Mouse (Mus musculus) hindbrain, embryonic 15.5 days (tissue): Measurements from ENCODE around the gene Gsg1l. TPM values are rescaled to one million over a fixed set of nuclear protein-coding genes. Genes with fewer than 3 reads are reported as not detected.

Experiments
- ATAC-seq: fragments of 200-750 bp; cut with Nextera tagmentation; 2 replicates; pipeline ENCODE4 v1.8.0; 2017; ENCODE audit warnings: low read depth, moderate number of reproducible peaks, moderate TSS enrichment; ENCODE audit not compliant: low FRiP score
- H3K27ac ChIP-seq: fragments of 300-500 bp; sonication (generic); replicated peaks from 2 replicates; pipeline ENCODE4 v1.5.1; 2015; ENCODE audit warnings: mild to moderate bottlenecking, inconsistent platforms
- H3K27me3 ChIP-seq: fragments of 300-500 bp; sonication (generic); 2 replicates; pipeline ENCODE4 v1.6.1; 2015; ENCODE audit warnings: control low read depth, inconsistent platforms
- H3K36me3 ChIP-seq: fragments of 300-500 bp; sonication (generic); 2 replicates; pipeline ENCODE4 v1.6.1; 2015; ENCODE audit warnings: control low read depth, inconsistent platforms
- H3K4me1 ChIP-seq: fragments of 300-500 bp; sonication (generic); replicated peaks from 2 replicates; pipeline ENCODE4 v1.6.1; 2015; ENCODE audit warnings: control low read depth, inconsistent platforms
- H3K4me2 ChIP-seq: fragments of 300-500 bp; sonication (generic); 2 replicates; pipeline ENCODE4 v1.6.1; 2015; ENCODE audit warnings: moderate library complexity, mild to moderate bottlenecking, inconsistent platforms
- H3K4me3 ChIP-seq: fragments of 300-500 bp; sonication (generic); 2 replicates; pipeline ENCODE4 v1.5.1; 2015; ENCODE audit warnings: mild to moderate bottlenecking, inconsistent platforms
- H3K9ac ChIP-seq: fragments of 300-500 bp; sonication (generic); 2 replicates; pipeline ENCODE4 v1.6.1; 2015; ENCODE audit warnings: inconsistent platforms
- H3K9me3 ChIP-seq: fragments of 300-500 bp; sonication (generic); 2 replicates; pipeline ENCODE4 v1.6.1; 2016; ENCODE audit warnings: control low read depth, inconsistent platforms
- WGBS: fragments of 180-500 bp; shearing (Covaris S2); methylation state at CpG from one replicate; pipeline ENCODE4 v1.1.7; 2015; 5-methylcytosine and 5-hydroxymethylcytosine counted together
- polyA plus RNA-seq: library from polyadenylated mRNA; unstranded; fragments of >200 nt; fragmentation: Nextera tagmentation; extraction: Ambion mirVana; gene quantifications from 2 replicates; pipeline ENCODE4 v1.2.1, GENCODE M21; 2015

Gene Gsg1l
- 14.4 and 18.4 TPM in 2 replicates for polyA plus RNA-seq

DNA sequence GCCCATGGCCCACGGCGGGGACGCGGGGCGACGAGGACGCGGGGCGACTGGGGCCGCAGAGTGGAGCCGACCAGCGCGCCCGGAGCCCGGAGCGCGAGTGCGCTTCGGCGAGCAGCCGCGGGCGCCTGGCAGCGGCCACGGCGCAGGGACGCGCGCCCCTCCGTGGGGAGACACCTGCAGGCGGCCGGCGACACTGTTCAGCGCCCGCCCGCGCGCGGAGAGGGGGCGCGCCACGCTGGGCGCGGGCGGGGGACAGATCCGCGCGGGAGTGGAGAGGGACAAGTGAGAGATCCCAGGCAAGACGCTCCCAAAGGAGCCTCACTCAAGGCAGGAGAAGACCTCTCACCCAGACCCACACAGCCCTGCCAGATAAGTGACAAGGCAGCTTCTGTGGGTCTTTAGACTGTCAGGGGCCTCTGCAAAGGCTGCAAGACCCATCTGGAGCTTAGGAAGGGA is at the start of gene Gsg1l:
Gsg1l (minus strand) TSS at position 126 of the 456 bp plus-strand sequence.
- Histone ChIP-seq H3K9ac (peak within 1 kb of the TSS; percentile 74), H3K4me1 (peaks cover 55% of the 10 kb centered on the region), H3K9me3 (no peaks in the 10 kb centered on the region), H3K4me2 (peak within 1 kb of the TSS; percentile 95), H3K27ac (peak within 1 kb of the TSS; percentile 66), H3K27me3 (peaks cover 20% of the 10 kb centered on the region; the same call in 1 of the 2 replicates), H3K36me3 (no peaks in the 10 kb centered on the region), H3K4me3 (peak within 1 kb of the TSS; percentile 74)
- ATAC-seq, result peak; percentile 62
- under 1% methylated on average over 39 of the region's 49 CpGs for WGBS

DNA sequence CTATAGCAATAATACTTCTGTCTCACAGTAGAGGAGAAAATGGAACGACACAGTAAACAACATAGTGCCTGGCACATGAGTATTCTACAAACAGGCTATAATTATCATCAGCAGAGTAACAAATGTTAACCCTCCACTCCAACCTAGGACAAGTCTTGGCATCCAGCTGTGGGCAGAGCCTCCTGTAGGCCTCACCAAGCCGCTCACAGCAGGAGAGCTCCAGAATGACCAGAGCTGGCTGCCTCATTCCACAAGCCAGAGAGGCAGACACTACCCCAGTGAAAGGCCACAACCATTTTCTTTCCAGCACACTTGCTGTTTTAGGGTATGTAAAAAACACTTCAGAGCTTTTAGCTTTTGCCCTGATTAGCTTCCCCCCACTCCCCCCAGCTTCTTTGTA is 45.5 kb upstream of the Gsg1l start:
- H3K4me2 ChIP-seq, result no peak overlapping the region
- no peak overlapping the region for H3K9ac ChIP-seq
- no peak overlapping the region for H3K4me3 ChIP-seq
- H3K36me3 ChIP-seq, result peaks cover 46% of the 10 kb centered on the region
- WGBS, result 90% methylated on average over 2 of the region's 2 CpGs
- no peaks in the 10 kb centered on the region for H3K27me3 ChIP-seq
- no peaks in the 10 kb centered on the region for H3K9me3 ChIP-seq
- no peaks in the 10 kb centered on the region for H3K4me1 ChIP-seq
- no peak overlapping the region for H3K27ac ChIP-seq
- ATAC-seq, result no peak

DNA sequence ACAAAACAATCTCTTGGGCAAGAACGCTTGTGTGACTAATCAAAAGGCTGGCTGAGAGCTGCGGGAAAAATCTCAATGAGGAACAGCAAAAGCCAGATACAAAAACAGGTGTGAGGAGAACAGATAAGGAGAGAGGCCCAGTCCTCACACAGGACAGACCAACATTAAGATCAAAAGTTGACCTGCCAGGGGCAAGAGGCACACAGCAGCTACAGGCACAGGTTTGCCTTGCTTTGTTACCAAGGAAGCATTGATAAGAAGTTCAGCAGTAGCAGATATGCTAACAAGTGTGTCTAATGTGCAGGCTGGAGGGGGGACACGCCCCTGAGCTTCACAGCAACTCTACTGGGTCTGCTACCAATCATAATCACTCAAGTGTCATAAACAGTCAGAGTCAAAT is 44.3 kb upstream of the Gsg1l start:
- Histone ChIP-seq H3K4me1 (no peaks in the 10 kb centered on the region), H3K27me3 (no peaks in the 10 kb centered on the region), H3K9me3 (no peaks in the 10 kb centered on the region), H3K27ac (no peak overlapping the region), H3K9ac (no peak overlapping the region), H3K36me3 (peaks cover 55% of the 10 kb centered on the region), H3K4me3 (no peak overlapping the region), H3K4me2 (no peak overlapping the region)
- 73% methylated on average over 3 of the region's 3 CpGs for WGBS
- ATAC-seq, result no peak

DNA sequence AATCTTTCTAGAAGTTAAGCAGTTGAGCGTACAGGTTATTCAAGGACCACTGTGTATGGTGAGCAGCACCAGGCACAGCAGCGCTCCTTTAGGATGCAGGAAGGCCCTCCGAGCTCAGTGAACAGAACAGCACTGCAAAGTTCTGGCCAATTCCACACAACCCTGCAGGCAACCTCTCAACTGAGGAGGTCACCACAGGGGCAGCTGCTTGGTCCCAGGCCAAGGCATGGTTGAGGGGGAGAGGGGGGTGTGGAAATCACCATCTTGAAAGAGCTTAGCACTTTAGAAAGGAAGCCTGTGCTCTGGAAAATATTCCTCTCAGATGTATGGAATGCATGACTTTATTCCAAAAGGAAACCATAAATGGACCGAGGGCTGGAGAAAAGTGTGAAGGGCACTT is 39.3 kb upstream of the Gsg1l start:
- peaks cover 55% of the 10 kb centered on the region for H3K36me3 ChIP-seq
- H3K27me3 ChIP-seq, result no peaks in the 10 kb centered on the region
- no peak overlapping the region for H3K4me2 ChIP-seq
- no peak overlapping the region for H3K4me3 ChIP-seq
- no peak for ATAC-seq
- no peaks in the 10 kb centered on the region for H3K4me1 ChIP-seq
- no peak overlapping the region for H3K9ac ChIP-seq
- H3K27ac ChIP-seq, result no peak overlapping the region
- 90% methylated on average over 4 of the region's 4 CpGs for WGBS
- no peaks in the 10 kb centered on the region for H3K9me3 ChIP-seq

DNA sequence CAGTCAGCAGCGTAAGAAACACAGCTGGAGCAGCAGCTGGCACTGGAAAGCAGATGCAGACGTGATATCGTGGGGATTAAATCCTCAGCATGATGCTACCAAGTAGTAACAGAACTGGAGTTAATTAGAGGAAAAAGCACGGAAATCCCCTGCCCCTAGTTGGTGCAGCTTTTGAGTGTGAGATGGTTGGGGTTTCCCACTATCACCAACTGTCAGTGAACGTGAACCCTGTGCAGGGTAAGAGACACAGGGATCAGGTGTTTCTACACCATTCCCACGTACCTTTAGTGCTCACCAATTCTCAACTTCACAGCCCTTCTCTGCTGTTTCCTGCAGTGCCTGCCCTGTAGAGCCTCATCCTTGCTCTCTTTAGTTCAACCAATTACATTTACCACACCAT is 37.6 kb upstream of the Gsg1l start:
- WGBS, result 78% methylated on average over 6 of the region's 6 CpGs
- Histone ChIP-seq H3K4me2 (no peak overlapping the region), H3K4me1 (no peaks in the 10 kb centered on the region), H3K9me3 (no peaks in the 10 kb centered on the region), H3K27ac (no peak overlapping the region), H3K4me3 (no peak overlapping the region), H3K36me3 (peaks cover 66% of the 10 kb centered on the region), H3K9ac (no peak overlapping the region), H3K27me3 (no peaks in the 10 kb centered on the region)
- no peak for ATAC-seq

DNA sequence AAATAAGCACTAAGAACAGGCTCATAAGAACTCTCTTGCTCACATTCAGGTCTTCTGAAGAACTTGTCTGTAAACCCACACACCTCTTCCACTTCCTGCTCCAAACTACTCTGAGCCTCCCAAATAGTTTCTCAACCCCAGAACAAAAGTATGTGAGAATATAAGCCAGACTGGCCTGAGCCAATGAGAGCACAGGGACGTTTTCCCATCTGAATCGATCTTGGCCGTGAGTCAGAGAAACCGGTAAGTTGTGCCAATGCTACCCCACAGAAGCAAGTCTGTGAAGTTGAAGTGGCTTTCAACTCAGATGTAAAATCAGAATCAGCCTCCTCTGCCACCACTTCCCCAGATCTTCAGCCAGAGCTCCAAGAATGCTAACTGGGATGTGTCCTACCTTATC is 31.1 kb upstream of the Gsg1l start:
- no peak for ATAC-seq
- 80% methylated on average over 4 of the region's 4 CpGs for WGBS
- Histone ChIP-seq H3K4me2 (no peak overlapping the region), H3K4me1 (no peaks in the 10 kb centered on the region), H3K9ac (no peak overlapping the region), H3K27ac (no peak overlapping the region), H3K9me3 (no peaks in the 10 kb centered on the region), H3K4me3 (no peak overlapping the region), H3K27me3 (no peaks in the 10 kb centered on the region), H3K36me3 (peaks cover 60% of the 10 kb centered on the region)

DNA sequence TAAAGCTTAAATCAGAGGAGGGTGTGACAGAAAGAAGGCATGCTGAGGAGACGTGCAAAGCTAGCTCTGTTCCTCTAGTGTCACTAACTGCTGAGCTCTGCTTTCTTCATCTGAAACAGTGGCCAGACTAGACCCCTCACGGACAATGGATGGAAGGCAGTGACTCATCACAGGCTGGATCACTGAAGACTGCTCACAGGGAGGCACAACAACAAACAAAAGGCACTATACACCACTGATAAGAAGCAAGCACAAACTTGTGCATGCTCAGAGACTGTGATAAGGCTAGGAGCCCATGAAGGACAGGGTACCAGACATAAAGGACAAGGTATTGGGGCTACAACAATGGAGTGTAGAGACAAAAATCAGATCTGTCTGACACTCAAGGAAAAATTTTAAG is 29.0 kb upstream of the Gsg1l start:
- Histone ChIP-seq H3K27me3 (no peaks in the 10 kb centered on the region), H3K4me1 (no peaks in the 10 kb centered on the region), H3K27ac (no peak overlapping the region), H3K9ac (no peak overlapping the region), H3K4me3 (no peak overlapping the region), H3K36me3 (peaks cover 76% of the 10 kb centered on the region), H3K4me2 (no peak overlapping the region), H3K9me3 (no peaks in the 10 kb centered on the region)
- no peak for ATAC-seq
- WGBS, result 86% methylated on average over 2 of the region's 2 CpGs

DNA sequence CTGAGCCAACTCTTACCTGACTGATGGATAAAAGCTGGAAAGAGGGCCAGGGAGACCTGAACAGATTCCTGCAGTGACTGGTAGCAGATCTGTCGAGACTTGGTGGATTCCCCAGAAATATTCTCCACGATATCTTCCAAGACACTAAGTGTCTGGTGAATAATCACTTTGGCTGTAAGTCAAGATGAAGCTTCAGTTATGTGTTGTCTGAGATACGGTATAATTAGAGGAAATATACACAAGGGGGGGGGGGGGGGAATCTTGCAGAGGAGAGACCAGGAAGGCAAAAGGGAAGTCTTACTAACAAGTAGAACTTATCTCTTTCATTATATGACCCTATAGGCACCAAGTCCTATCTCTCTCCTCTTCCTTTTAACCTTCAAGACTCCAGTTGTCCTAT is 27.7 kb upstream of the Gsg1l start:
- H3K27ac ChIP-seq, result no peak overlapping the region
- H3K9ac ChIP-seq, result no peak overlapping the region
- 67% methylated on average over 3 of the region's 3 CpGs for WGBS
- ATAC-seq, result no peak
- H3K4me3 ChIP-seq, result no peak overlapping the region
- H3K9me3 ChIP-seq, result no peaks in the 10 kb centered on the region
- no peaks in the 10 kb centered on the region for H3K27me3 ChIP-seq
- H3K4me2 ChIP-seq, result no peak overlapping the region
- H3K36me3 ChIP-seq, result peaks cover 79% of the 10 kb centered on the region
- H3K4me1 ChIP-seq, result no peaks in the 10 kb centered on the region

DNA sequence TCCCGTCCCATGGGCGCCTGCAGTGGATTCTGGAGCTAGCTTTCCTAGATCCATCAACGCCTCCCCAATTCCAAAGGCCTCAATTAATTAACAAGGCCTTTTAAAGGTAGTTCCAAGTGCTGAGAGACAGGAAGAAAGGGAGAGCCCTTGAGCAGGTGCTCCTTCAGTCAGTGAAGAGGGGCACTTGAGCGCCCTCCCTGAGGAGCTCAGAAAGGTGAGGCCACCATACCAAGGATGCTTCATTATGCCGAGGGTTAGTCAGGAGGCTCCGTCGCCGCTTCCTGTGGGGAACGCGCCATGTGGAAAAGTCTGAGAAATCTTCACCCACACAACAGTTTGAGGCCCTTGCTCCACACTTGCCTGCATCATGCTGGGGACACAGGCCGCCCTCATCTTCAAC is 18.2 kb upstream of the Gsg1l start:
- Histone ChIP-seq H3K9me3 (no peaks in the 10 kb centered on the region), H3K4me3 (no peak overlapping the region), H3K36me3 (peaks cover 48% of the 10 kb centered on the region), H3K27me3 (no peaks in the 10 kb centered on the region), H3K4me2 (no peak overlapping the region), H3K4me1 (no peaks in the 10 kb centered on the region), H3K9ac (no peak overlapping the region), H3K27ac (no peak overlapping the region)
- ATAC-seq, result no peak
- 94% methylated on average over 11 of the region's 11 CpGs for WGBS

DNA sequence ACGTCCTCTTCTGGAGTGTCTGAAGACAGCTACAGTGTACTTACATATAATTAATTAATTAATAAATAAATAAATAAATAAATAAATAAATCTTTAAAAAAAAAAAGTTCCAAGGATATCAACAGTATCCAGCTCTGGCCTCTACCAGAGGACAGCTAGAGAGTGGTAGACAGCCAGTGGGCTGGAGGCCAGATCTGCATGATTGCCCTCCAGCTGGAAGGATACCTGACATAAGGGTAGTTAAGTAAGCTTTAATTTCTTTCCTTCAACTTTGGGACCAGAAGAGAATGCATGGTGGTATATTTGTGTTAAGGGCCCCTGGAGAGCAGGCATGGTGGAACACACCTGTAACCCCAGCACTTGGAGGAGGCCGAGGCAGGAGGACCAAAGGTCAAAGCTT is 17.6 kb upstream of the Gsg1l start:
- Histone ChIP-seq H3K9ac (no peak overlapping the region), H3K9me3 (no peaks in the 10 kb centered on the region), H3K27me3 (no peaks in the 10 kb centered on the region), H3K27ac (no peak overlapping the region), H3K4me1 (no peaks in the 10 kb centered on the region), H3K4me2 (no peak overlapping the region), H3K36me3 (peaks cover 42% of the 10 kb centered on the region), H3K4me3 (no peak overlapping the region)
- ATAC-seq, result no peak
- 87% methylated on average over 2 of the region's 2 CpGs for WGBS

DNA sequence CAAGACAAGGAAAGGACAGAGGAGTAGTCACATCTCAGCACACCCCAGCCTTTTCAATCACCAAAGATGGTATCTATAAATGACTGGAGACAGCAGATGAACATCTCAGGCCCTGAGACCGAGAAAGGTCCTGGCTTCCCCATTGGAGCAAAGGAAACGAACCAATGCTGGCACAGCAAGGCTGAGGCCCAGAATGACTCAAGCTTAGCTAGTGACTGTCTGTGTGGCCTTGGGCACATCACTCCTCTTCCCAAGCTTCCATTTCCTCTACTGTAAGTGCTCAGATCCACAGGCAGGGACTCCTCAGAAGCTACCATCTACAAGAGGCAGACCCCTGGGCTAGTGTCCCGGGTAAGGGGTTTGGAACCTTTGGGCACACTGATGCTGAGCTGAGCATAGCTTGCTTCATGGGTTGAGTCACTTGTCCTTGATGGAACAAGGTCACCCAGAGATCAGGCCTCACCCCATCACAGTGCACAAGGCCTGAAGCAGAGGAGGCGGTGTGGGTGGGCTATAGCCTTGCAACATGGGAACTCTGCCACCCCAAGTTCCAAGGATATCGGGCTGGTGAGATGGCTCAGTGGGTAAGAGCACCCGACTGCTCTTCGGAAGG is 17.1 kb upstream of the Gsg1l start:
- H3K4me2 ChIP-seq, result no peak overlapping the region
- no peak overlapping the region for H3K4me3 ChIP-seq
- no peak overlapping the region for H3K27ac ChIP-seq
- no peaks in the 10 kb centered on the region for H3K4me1 ChIP-seq
- peaks cover 36% of the 10 kb centered on the region for H3K36me3 ChIP-seq
- ATAC-seq, result no peak
- no peaks in the 10 kb centered on the region for H3K27me3 ChIP-seq
- H3K9me3 ChIP-seq, result no peaks in the 10 kb centered on the region
- WGBS, result over 99% methylated on average over 7 of the region's 7 CpGs
- no peak overlapping the region for H3K9ac ChIP-seq

DNA sequence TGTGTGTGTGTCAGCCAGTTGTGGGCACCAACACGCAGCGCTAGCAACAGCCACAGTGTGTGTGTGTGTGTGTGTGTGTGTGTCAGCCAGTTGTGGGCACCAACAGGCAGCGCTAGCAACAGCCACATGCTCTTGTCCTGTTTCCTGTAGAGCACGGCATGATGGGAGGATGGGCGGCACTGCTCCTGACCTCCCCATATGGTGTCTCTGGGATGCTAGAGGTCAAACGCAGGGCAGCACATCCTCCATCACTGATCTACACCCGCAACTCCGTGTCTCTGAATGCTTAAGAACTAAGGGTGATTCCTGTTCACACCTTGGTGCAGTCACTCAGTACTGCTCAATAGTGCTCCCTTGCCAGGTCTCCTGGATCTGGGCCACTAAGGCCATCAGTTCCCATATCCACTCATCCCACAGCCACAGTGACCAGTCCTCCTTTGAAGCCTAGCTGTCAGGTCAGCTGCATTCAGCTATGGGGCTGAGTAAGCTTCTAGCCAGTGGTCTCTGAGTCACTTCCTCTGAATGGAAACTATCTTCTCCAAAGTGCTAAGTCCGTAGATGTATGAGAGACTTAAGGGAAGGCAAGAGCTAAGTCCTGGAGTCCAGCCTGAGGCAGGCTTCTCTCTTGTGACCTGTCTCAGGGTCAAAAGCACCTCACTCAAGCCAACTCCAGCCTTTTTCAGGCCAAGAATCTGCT is 15.2 kb upstream of the Gsg1l start:
- no peaks in the 10 kb centered on the region for H3K4me1 ChIP-seq
- ATAC-seq, result no peak
- no peak overlapping the region for H3K4me2 ChIP-seq
- no peak overlapping the region for H3K9ac ChIP-seq
- H3K27ac ChIP-seq, result no peak overlapping the region
- no peaks in the 10 kb centered on the region for H3K9me3 ChIP-seq
- no peak overlapping the region for H3K4me3 ChIP-seq
- H3K36me3 ChIP-seq, result peaks cover 26% of the 10 kb centered on the region
- WGBS, result 82% methylated on average over 7 of the region's 9 CpGs
- no peaks in the 10 kb centered on the region for H3K27me3 ChIP-seq
